Mouse (Mus musculus) brown adipose tissue, adult 24 weeks (tissue): ENCODE measurements around the gene Ppp3r1. TPM values are rescaled to one million over a fixed set of nuclear protein-coding genes. Genes with fewer than 3 reads are reported as not detected.
"Not testable (repeated sequence)": the region's sequence is repeated elsewhere in the genome, so short reads cannot be mapped to it uniquely, and the experiment has no call there.

Source experiments
- H3K27ac ChIP-seq: fragments of 200-500 bp; replicated peaks from 2 replicates; pipeline ENCODE4 v1.5.1; 2012; ENCODE audit warnings: low read depth, mild to moderate bottlenecking, low read length
- H3K4me1 ChIP-seq: fragments of 200-500 bp; 2 replicates; pipeline ENCODE4 v1.6.1; 2012; ENCODE audit warnings: low read length, mixed read lengths; ENCODE audit not compliant: control insufficient read depth, insufficient read depth, insufficient read length
- H3K4me3 ChIP-seq: fragments of 200-500 bp; 2 replicates; pipeline ENCODE4 v1.5.1; 2012; ENCODE audit warnings: low read depth, mild to moderate bottlenecking, low read length, moderate library complexity; ENCODE audit not compliant: insufficient read depth
- polyA plus RNA-seq: library from polyadenylated mRNA; stranded (reverse); fragments of >200 nt; gene quantifications from 2 replicates; pipeline ENCODE4 v1.2.4, GENCODE M21; 2012; ENCODE audit not compliant: missing spikeins, insufficient read depth, insufficient read length

Gene Ppp3r1
- polyA plus RNA-seq, 1 experiment = 45.0 TPM

- H3K4me1 ChIP-seq = no peaks in the 10 kb centered on the region
- no peak overlapping the region for H3K4me3 ChIP-seq
- no peak overlapping the region for H3K27ac ChIP-seq
Observed at GRCm38 (mm10) chr11:17232792-17233191, 73.7 kb downstream of the Ppp3r1 start.

GRCm38 (mm10) chr11:17236449-17237037 is 77.5 kb downstream of the Ppp3r1 start:
- Histone ChIP-seq H3K27ac (no peak overlapping the region), H3K4me3 (no peak overlapping the region), H3K4me1 (no peaks in the 10 kb centered on the region)

DNA sequence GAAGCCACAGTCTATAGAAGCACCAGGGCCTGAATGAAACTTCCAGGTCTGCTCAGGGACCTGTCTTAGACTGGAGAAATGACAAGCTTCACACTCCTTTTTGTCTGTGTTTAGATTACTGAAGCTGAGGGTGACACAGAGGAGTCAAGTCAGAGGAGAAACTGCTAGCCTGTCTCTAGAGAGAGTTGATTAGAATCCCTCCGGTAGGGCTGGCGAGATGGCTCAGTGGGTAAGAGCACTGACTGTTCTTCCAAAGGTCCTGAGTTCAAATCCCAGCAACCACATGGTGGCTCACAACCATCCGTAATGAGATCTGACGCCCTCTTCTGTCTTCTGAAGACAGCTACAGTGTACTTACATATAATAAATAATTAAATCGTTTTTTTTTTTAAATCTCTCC is 79.5 kb downstream of the Ppp3r1 start:
- H3K4me3 ChIP-seq, H3K27ac ChIP-seq, H3K4me1 ChIP-seq: not testable (repeated sequence)

GRCm38 (mm10) chr11:17248715-17249114 is 89.7 kb downstream of the Ppp3r1 start:
- H3K4me1 ChIP-seq = no peaks in the 10 kb centered on the region
- no peak overlapping the region for H3K4me3 ChIP-seq
- H3K27ac ChIP-seq = no peak overlapping the region

Other genes starting within 250 kb of the Ppp3r1 start
- gene Fbxo48, start 207.9 kb upstream of the Ppp3r1 start, polyA plus RNA-seq = not detected in 2 replicates
- 1.3 and 3.3 TPM in 2 replicates for gene Cnrip1, start 107.7 kb upstream of the Ppp3r1 start, polyA plus RNA-seq
- gene Plek, start 106.9 kb upstream of the Ppp3r1 start, polyA plus RNA-seq = 3.1 and 5.0 TPM in 2 replicates
- 21.1 and 21.2 TPM in 2 replicates for gene Wdr92, start 22.8 kb downstream of the Ppp3r1 start, polyA plus RNA-seq
- gene Pno1, start 52.3 kb downstream of the Ppp3r1 start, polyA plus RNA-seq = 56.6 and 63.8 TPM in 2 replicates
- gene C1d, start 98.3 kb downstream of the Ppp3r1 start, polyA plus RNA-seq = 67.0 and 144 TPM in 2 replicates